Mouse (Mus musculus) adrenal gland, adult 18-20 months (tissue): ENCODE results near the gene Kcnh3. TPM values are rescaled to one million over a fixed set of nuclear protein-coding genes. Genes with fewer than 3 reads are reported as not detected.

Experiments
- DNase-seq, 2 experiments: peaks; one replicate each; pipeline ENCODE4 v3.0.0; 2021 to 2022; ENCODE audit warnings: low spot score in 2 of 2
- total RNA-seq, 2 experiments: library from RNA; stranded (reverse); gene quantifications; 1 replicate in 1 of 2; 2 replicates in 1 of 2; pipeline ENCODE4 v1.2.3; 2021

Gene Kcnh3
- total RNA-seq, 2 experiments from 2014 or later = 0.60 to 0.67 TPM

GRCm38 (mm10) chr15:99283456-99283855 lies 58.8 kb downstream of the Kcnh3 start:
- no peak for DNase-seq

- DNase-seq = no peak
These were observed 60.0 kb downstream of the Kcnh3 start for GRCm38 (mm10) chr15:99284527-99285188.

- DNase-seq = no peak
These were observed 60.5 kb downstream of the Kcnh3 start for GRCm38 (mm10) chr15:99285189-99285535.

- DNase-seq = no peak
These were observed 65.9 kb downstream of the Kcnh3 start for GRCm38 (mm10) chr15:99290586-99290985.

Other genes with a start within 250 kb of the Kcnh3 start
- 100 to 1,000 TPM; 235 to 284 TPM for gene Tuba1c, start 195.0 kb upstream of the Kcnh3 start, total RNA-seq
- gene Prph, start 169.7 kb upstream of the Kcnh3 start, total RNA-seq = under 1 TPM; 0.51 to 0.56 TPM
- not detected for gene Troap, start 150.3 kb upstream of the Kcnh3 start, total RNA-seq
- not detected for gene C1ql4, start 137.0 kb upstream of the Kcnh3 start, total RNA-seq
- gene Dnajc22, start 131.7 kb upstream of the Kcnh3 start, total RNA-seq = 1 to 10 TPM; 2.5 to 8.4 TPM
- gene Spats2, start 98.9 kb upstream of the Kcnh3 start, total RNA-seq = 10 to 100 TPM; 10.4 to 10.6 TPM
- gene Mcrs1, start 27.1 kb downstream of the Kcnh3 start, total RNA-seq = 10 to 100 TPM; 30.6 to 37.2 TPM
- gene Prpf40b, start 70.2 kb downstream of the Kcnh3 start, total RNA-seq = 10 to 100 TPM; 46.0 to 50.6 TPM
- 1 to 10 TPM; 1.6 to 2.6 TPM for gene Fam186b, start 71.0 kb downstream of the Kcnh3 start, total RNA-seq
- gene Fmnl3, start 145.6 kb downstream of the Kcnh3 start, total RNA-seq = 10 to 100 TPM; 15.5 to 17.2 TPM
- gene Tmbim6, start 168.0 kb downstream of the Kcnh3 start, total RNA-seq = 100 to 1,000 TPM; 536 to 790 TPM
- gene Nckap5l, start 232.9 kb downstream of the Kcnh3 start, total RNA-seq = 10 to 100 TPM; 14.1 to 18.7 TPM
- gene Bcdin3d, start 249.9 kb downstream of the Kcnh3 start, total RNA-seq = 1 to 10 TPM; 4.6 to 4.7 TPM